Mouse (Mus musculus): Measurements from ENCODE around the gene Plekhj1. TPM values are rescaled to one million over a fixed set of nuclear protein-coding genes. Genes with fewer than 3 reads are reported as not detected.

Gene Plekhj1
- total RNA-seq, 2 experiments from 2014 or later = 21.4 to 23.1 TPM

DNA sequence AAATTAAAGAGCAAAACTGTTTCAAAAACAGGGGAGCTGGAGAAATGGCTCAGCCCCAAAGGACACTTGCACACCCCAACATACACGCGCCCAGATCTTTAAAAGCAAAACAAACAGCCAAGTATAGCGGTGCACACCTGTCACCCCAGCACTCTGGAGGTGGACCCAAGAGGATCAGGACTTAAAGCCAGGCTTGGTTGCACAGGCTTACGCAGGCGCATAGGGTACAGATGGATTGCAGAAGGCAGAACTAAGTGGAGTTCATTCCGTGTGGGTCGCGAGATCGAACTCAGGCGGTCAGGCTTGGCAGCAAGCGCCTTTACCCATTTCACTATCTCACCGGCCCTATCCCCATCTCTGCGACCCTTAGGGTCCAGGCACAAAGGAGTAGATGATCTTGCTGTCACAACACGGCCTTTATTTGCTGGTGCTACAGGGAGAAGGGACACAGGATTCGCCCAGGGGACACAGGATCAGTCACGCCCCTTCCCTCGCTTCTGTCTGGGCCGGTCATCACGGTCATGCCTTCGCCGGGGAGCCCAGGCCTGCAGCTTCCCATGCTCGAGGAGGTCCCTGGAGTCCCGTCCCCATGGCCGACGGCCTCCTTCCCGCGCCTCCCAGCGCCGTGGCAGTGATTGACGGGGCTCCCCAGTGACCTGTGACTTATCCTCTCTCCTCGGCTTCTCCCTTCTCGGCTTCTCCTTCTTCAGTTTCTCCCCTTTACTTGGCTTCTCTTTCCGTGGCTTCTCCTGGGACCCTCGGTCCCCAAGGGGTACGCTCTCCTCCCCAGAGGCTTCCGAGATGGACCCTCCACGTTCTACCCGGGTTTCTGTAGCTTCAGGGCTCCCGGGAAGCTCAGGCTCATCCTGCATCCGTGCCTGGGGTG lies 9.9 kb upstream of the Plekhj1 start:
- intact Hi-C loops (cut with DNase I; ENCODE audit: low total_unique reads) = loop anchor here (10.0 kb wide), 1 partner anchor 186 kb away; no protein-coding TSS in a partner anchor
- DNase-seq = peak; percentile 3

DNA sequence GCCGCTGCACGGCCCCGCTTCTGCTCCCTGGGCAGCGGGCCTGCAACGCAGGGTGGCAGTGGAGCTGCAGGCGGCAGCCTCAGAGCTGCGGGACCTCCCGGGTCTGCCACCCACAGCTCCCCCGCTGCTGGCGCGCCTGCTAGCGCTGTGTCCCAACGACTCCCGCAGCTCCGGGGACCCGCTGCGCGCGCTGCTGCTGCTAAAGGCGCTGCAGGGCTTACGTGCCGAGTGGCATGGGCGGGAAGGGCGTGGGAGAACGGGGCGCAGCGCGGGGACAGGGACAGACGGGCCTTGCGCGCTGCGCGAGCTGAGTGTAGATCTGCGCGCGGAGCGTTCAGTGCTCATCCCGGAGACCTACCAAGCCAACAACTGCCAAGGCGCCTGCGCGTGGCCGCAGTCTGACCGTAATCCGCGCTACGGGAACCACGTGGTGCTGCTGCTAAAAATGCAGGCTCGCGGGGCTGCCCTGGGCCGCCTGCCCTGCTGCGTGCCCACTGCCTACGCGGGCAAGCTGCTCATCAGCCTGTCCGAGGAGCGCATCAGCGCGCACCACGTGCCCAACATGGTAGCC lies 8.7 kb upstream of the Plekhj1 start:
- intact Hi-C loops (cut with DNase I; ENCODE audit: low total_unique reads) = loop anchor here (10.0 kb wide), 1 partner anchor 188 kb away; no protein-coding TSS in a partner anchor

DNA sequence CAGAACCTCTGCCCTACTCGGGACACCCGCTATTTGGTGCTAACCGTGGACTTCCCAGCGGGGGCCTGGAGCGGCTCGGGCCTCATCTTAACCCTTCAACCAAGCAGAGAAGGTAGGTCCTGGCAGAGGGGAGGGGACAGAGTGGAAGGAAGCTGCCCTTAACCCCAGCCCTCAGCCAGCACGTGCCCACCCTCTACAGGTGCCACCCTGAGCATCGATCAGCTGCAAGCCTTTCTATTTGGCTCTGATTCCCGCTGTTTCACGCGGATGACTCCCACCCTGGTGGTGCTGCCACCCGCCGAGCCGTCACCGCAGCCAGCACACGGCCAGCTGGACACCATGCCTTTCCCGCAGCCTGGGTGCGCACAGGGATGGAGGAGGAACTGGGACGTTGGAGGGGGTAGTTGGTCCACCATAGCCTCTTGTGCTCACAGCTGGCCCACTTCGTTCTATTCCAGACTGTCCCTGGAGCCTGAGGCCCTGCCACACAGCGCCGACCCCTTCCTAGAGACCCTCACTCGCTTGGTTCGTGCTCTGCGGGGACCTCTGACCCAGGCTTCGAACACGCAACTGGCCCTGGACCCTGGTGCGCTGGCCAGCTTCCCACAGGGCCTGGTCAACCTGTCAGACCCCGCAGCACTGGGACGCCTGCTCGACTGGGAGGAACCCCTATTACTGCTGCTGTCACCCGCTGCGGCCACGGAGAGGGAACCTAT lies 8.1 kb upstream of the Plekhj1 start:
- intact Hi-C loops (cut with DNase I; ENCODE audit: low total_unique reads) = loop anchor here (10.0 kb wide), 1 partner anchor 188 kb away; no protein-coding TSS in a partner anchor
- no peak for DNase-seq

More for the DNA sequence above, 8.7 kb upstream of the Plekhj1 start:
- DNase-seq = peak; percentile 80

DNA sequence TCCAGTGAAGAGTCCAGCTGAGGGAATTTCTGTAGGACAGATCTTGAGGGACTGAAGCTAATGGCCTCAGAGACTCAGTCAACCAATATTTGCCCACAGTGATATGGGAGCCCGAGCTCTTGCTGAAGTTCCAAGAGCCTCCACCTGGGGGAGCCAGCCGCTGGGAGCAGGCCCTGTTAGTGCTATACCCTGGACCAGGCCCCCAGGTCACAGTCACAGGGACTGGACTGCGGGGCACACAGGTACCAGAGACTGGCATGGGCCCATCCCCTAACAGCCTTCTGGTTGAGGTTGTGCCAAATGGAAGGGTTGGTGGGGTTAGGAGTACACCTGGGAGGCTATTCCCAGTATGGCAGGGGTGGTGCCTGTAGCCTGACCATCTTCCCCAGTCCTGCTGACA lies 7.5 kb upstream of the Plekhj1 start:
- intact Hi-C loops (cut with DNase I; ENCODE audit: low total_unique reads) = loop anchor here (10.0 kb wide), 1 partner anchor 189 kb away; no protein-coding TSS in a partner anchor
- peak; percentile 82 for DNase-seq

DNA sequence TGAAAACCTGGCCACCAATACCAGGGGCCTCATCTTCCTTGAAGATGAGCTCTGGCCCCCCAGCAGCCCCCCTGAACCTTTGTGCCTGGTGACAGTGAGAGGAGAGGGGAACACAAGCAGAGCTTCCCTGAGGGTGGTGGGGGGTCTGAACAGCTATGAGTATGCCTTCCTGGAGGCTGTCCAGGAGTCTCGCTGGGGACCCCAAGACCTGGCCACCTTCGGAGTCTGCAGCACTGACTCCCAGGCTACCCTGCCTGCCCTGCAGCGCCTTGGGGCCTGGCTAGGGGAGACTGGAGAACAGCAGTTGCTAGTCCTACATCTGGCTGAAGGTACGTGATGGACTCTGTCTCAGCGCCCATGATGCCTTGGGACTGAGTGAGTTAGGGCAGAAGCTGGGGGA lies 6.9 kb upstream of the Plekhj1 start:
- DNase-seq = no peak
- intact Hi-C loops (cut with DNase I; ENCODE audit: low total_unique reads) = loop anchor here (10.0 kb wide), 1 partner anchor 189 kb away; no protein-coding TSS in a partner anchor

DNA sequence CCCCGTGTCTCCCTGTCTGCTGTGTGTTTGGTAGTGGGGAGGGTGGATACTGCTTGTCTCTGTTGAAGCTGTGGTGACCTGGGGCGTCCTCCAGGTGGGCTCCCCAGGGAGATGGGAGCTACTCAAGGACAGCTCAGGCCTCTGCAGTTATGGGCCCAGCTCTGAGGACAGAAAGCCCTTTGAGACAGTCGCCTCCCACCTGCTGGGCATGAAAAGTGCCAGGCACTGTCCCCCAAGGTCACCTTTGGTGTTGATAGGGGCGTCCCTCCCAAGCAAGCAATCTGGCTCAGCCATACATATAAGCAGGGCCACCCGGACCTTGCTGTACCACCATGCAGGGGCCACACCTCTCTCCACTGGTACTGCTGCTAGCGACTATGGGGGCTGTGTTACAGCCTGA lies 6.5 kb upstream of the Plekhj1 start, which contains the start of gene Amh:
Amh (plus strand) TSS at position 328 of the 400 bp plus-strand sequence.
- intact Hi-C loops (cut with DNase I; ENCODE audit: low total_unique reads) = loop anchor here (10.0 kb wide), 1 partner anchor 190 kb away; no protein-coding TSS in a partner anchor
- DNase-seq = no peak

DNA sequence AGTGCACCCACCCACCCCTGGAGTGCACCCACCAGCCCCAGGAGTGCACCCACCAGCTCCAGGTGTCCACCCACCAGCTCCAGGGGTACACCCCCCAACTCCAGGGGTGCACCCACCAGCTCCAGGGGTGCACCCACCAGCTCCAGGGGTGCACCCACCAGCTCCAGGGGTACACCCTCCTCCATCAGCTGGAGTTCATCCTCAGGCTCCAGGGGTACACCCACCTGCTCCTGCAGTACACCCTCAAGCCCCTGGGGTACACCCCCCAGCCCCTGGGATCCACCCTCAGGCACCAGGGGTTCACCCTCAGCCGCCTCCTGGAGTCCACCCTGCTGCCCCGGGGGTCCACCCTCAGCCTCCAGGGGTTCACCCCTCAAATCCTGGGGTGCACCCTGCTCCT lies 5.9 kb upstream of the Plekhj1 start:
- no peak for DNase-seq
- intact Hi-C loops (cut with DNase I; ENCODE audit: low total_unique reads) = loop anchor here (10.0 kb wide), 1 partner anchor 190 kb away; no protein-coding TSS in a partner anchor

DNA sequence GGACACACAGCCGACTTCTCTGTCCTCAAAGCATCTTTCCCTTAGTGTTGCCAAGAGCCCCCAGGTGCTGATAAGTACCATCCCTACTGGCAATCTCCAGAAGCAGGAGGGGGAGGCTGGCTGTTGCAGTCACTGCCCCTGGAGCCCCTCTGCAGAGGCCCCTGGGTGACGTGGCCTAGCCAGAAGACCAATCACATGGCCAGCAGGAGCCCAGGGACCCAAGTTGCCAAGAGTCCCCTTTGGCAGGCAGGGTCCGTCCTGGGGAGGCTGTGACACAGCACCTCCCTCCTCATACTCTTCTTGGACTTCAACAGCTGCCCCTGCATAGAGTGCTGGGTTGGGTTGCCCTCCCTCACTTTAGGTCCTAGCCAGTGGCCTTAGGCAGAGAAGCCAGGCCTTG lies 4.6 kb upstream of the Plekhj1 start:
- DNase-seq = no peak
- intact Hi-C loops (cut with DNase I; ENCODE audit: low total_unique reads) = loop anchor here (10.0 kb wide), 1 partner anchor 192 kb away; no protein-coding TSS in a partner anchor

DNA sequence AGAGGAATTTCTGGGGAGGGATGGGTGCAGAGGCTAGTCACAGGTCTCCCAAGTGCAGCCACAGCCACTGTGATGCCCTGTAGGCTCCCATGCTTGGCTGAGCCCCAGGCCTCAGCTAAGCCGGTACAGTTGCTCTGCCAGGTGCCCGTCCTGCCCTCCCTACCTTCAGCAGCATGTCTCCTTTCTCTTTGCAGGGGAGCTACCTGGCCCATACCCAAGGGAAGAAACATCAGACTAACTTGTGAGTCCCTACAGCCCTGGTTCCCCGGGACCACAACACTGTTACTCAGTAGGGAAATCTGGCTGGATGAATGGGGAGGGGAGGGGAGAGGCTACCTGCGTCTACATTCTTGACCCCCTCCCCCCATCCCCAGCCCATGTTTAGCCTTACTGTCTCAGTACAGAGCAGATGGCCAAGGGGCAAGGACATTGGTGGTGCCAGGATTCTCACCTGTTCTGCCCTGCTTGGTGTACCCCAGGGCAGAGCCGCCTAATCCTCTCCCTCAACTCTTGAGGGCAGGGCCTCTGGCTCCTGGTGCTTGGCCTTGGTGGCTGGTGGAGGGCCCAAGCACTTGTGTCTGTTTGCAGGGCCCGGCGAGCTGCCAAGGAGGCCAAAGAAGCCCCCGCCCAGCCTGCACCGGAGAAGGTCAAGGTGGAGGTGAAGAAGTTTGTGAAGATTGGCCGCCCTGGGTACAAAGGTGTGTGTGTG lies 3.9 kb upstream of the Plekhj1 start:
- no peak for DNase-seq
- intact Hi-C loops (cut with DNase I; ENCODE audit: low total_unique reads) = loop anchor here (10.0 kb wide), 1 partner anchor 192 kb away; no protein-coding TSS in a partner anchor

DNA sequence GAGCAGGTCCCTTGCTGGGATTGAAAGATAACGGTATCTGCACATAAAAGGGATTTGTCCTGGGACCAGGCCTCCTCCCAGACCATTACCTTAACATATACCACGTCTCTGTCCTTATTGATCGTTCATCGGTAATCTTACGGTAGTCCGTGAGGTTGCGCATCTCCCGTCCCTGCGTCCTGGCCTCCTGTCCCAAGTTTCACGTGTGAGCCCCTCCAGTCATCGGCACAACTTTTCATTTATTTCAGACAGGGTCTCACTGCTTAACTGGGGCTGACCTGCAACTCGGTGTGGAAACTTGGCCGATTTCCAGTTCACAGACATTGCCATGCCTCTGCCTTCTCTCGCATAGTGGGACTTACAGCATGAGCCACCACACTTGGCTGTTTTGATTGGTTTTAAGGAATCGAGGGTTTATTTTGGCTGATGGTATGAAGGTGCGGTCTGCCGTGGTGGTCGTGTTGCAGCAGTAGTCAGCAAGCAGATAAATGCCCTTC lies 692 bp upstream of the Plekhj1 start:
- no peak for DNase-seq

DNA sequence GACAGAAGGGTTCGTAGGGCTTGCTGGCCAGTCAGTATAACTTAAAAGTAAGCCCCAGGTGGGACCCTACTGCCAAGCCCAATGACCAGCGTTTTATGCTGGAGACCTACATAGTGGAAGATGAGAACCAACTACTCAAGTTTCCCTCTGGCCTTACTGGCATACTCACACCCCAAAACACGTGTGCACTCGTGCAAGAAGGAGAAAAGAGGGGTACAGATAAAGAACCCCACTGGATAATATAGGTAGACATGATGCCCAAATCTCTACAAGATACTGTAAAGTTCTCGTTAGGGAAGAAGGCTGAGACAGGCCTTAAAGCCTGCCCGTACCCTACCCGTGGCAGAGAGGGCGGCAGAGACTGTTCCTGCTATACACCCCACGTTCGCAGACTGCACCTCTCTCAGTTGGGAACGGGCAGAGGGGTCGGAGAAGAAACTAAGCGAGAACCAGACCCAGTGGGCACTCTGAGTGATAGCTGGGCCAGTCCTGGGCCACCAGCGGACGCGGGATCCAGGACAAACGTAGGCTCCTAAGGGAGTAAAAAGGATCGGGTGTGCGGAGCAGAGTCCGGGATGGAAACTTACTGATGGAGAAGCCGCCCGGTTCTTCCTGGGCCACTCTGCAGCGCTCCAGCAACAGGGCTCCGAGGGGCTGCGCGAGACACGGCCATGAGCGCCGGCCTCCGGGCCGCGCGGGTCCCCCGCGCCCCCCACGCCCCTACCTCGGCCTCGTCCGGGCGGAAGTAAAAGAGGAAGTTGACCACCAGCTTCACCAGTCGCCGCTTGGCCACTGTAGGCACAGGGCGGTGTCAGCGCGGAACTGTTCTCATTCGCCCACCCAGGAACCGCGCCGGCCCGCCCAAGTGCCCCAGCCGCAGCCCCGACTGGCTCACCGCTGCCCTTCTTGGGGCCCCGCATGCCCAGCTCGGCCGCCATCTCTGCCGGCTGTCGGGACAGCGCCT lies 958 bp downstream of the Plekhj1 start:
- no peak for DNase-seq
- intact Hi-C loops (cut with DNase I; ENCODE audit: low total_unique reads) = no loop called here

More for the DNA sequence above, 692 bp upstream of the Plekhj1 start:
- intact Hi-C loops (cut with DNase I; ENCODE audit: low total_unique reads) = no loop called here

DNA sequence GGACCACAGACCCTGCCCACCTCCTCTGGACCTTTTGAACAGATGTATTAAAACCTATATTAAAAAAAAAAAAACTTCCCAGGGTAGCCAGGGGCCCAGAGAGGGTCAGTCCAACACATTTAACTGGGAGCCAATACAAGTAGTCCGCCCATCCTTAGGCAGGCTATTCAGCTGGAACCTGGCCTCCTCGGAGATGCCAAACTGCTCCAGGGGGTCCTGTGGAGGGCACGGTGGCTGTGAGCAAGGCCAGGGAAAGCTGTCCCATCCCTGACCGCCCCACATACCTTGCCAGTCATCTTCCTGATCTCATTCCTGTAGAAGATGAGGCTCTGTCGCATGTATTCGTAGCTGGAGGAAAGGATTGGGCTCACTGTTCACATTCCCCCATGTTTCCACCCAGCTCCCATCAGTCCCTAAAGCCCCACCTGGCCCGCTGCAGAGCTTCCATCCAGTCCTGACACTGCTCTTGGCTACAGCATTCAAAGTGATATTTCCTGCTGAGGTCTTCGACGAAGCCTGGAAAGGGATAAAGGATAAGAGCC lies 2.0 kb downstream of the Plekhj1 start:
- no peak for DNase-seq

DNA sequence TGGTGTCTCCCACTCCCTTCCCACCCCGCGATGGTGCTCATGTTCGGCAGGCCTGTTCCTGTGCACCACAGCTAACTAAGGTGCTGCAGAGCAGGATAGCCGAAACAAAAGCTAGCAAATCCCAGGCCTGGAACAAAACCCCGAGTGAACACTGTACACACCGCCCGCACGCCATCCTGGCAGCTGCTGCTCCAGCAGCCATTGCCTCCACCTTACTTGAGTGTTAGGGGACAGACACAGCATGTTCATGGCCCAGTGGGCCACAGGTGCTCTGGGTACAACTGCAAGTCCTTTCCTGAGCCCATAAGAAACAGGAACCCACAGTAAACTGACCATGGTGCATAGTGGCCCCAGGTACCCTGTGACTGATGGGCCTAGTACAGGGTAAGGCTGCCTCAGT lies 3.7 kb downstream of the Plekhj1 start:
- intact Hi-C loops (cut with DNase I; ENCODE audit: low total_unique reads) = loop anchor here (5.0 kb wide), 1 partner anchor 47 kb away; no protein-coding TSS in a partner anchor
- no peak for DNase-seq

More for the DNA sequence above, 2.0 kb downstream of the Plekhj1 start:
- intact Hi-C loops (cut with DNase I; ENCODE audit: low total_unique reads) = no loop called here

DNA sequence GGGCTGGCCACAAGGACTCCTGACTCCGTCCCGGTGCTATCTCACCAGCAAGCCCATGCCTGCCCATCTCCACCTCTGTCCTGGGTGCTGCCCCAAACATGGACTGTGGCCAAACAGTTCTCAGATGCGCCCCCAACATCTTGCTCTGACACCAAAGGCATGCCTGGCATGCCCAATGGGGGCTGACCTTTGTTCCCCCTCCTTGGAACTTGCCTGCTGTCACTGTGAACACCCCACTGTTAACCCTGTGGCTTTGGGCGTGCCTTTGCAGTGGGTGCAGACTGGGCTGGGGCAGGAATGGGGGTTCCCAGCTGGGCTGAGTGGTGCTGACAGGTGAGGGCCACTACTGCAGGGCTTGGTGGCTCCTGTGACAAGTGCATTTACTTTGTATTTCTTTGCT lies 4.6 kb downstream of the Plekhj1 start:
- DNase-seq = no peak
- intact Hi-C loops (cut with DNase I; ENCODE audit: low total_unique reads) = loop anchor here (5.0 kb wide), 1 partner anchor 47 kb away; no protein-coding TSS in a partner anchor

DNA sequence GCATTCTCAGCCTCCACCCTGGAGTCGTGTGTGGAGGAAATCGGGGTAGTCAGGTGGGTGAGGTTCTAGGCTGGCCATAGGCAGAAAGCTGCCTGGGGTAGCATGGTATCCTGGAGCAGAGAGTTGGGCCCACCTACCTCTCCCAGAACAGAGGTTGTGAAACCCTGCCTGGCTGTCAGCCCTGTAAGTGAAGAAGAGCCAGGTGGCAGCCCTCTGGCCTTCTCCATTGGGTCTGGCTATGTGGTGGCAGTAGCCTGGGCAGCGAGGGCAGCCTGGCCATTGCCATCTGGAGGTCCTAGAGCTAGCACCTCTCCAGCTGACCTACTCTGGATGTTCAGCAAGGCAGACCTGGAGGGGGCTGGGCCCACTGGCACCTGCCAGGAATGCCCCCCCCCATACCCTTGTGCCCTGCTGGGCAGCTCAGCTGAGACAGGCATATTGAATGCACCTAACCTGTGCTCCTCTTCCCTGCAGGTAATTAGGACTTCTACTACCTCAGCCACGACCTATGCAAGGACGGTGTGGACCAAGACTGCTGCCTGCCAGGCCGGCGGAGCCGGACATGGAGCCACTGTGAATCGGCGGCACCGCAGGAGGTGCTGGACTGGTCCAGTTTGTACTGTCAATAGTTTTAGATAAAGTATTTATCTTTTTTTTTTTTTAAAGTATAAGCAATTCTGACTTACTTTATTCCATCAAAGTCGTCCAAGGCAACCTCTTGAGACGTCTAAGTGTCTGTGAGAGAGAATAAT lies 5.2 kb downstream of the Plekhj1 start:
- no peak for DNase-seq

DNA sequence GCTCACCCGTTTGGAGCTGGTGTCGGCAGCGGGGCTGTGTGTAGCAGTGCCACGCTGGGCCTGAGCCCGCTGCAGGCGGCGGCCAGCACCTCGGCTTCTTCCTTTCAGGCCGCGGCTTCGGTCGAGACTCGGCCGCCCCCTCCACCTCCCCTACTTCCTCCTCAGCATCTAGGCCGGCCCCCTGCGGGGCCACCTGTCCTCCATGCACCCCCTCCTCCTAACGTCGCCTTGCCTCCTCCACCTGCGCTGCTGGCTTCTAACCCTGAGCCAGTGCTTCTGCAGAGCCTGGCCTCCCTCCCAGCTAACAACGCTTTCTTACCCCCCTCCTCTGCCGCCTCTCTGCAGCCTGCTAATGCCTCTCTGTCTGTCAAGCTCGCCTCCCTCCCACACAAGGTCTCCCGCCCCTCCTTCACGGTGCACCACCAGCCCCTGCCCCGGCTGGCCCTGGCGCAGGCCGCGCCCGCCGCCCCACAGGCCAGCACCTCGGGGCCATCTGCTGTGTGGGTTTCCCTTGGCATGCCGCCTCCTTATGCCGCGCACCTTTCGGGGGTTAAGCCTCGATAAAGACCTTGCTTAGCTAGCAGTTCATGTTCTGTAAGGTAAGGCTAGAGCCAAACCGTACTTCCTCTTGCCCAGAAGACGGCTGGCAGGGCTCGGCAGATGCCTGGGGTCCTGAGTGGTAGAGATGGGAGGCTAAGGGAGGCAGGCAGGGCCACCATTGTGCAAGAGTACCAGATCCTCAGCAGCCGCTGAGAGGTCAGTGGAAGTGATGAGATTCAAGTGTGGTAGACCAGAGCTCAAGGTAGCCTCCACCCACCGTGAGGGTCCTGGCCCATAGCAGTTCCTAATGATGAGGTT lies 6.0 kb downstream of the Plekhj1 start:
- no peak for DNase-seq
- intact Hi-C loops (cut with DNase I; ENCODE audit: low total_unique reads) = loop anchor here (5.0 kb wide), 1 partner anchor 45 kb away; no protein-coding TSS in a partner anchor

More for the DNA sequence above, 5.2 kb downstream of the Plekhj1 start:
- intact Hi-C loops (cut with DNase I; ENCODE audit: low total_unique reads) = loop anchor here (5.0 kb wide), 1 partner anchor 46 kb away; no protein-coding TSS in a partner anchor
